Mouse (Mus musculus): Measurements from ENCODE around the gene Trove2. TPM values are rescaled to one million over a fixed set of nuclear protein-coding genes. Genes with fewer than 3 reads are reported as not detected.
"Not testable (repeated sequence)": the region's sequence is repeated elsewhere in the genome, so short reads cannot be mapped to it uniquely, and the experiment has no call there.

The Trove2 gene
- total RNA-seq, 2 experiments from 2014 or later, result 9.6 to 9.7 TPM

DNA sequence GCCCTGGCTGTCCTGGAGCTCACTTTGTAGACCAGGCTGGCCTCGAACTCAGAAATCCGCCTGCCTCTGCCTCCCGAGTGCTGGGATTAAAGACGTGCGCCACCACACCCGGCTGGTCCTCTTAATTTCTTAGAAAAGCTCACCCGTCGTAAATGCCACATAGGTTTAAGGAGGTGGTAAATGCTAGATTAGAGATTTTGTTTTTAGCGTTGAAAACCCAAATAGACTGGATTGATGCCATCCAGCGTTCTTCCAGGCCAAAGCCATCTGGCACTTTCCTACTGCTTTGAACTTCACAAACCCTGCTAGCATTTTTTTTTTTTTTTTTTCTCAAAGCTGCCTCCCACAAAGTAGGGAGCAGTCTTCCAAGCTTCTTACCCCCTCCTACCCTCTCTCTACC lies 36.3 kb downstream of the Trove2 start:
- DNase-seq, result no peak
- intact Hi-C loops (cut with DNase I), result loop anchor here (5.0 kb wide), 1 partner anchor 37 kb away; the partner anchor contains the start of genes Trove2 and Uchl5

- DNase-seq, result peak; percentile 89 to 92
- intact Hi-C loops (cut with DNase I), result loop anchor here (1.0 to 5.0 kb wide), 2 partner anchors 36 to 38 kb away; partner anchors contain the start of genes Trove2 and Uchl5
These were observed 37.2 kb downstream of the Trove2 start for GRCm38 (mm10) chr1:143739361-143740350.

- no peak for DNase-seq
- intact Hi-C loops (cut with DNase I), result loop anchor here (1.0 kb wide), 1 partner anchor 36 kb away; no protein-coding TSS in a partner anchor
These were observed 38.1 kb downstream of the Trove2 start for GRCm38 (mm10) chr1:143738811-143739210.

GRCm38 (mm10) chr1:143733914-143734410 lies 42.9 kb downstream of the Trove2 start:
- intact Hi-C loops (cut with DNase I), result no loop called here
- DNase-seq, result no peak

- intact Hi-C loops (cut with DNase I), result loop anchor here (1.0 kb wide), 1 partner anchor 11 kb away; no protein-coding TSS in a partner anchor
- DNase-seq, result no peak
These were observed 45.2 kb downstream of the Trove2 start for GRCm38 (mm10) chr1:143731691-143732090.

DNA sequence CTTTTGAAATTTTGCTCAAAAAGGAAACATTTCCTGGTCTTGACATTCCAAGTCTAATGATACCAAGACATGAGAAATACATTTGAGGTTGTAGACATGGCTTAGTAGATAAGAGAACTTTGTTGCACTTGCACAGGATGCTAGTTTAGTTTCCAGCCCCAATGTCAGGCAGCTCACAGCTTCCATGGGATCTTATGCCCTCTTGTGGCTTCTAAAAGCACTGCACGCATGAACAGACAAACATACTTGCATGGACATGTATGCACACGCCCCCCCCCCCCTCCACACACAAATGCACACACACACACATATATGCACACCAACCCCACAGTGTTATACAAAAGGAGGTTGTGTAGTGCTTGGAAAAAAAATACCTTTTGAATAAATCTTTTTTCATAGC lies 46.0 kb downstream of the Trove2 start:
- intact Hi-C loops (cut with DNase I), result loop anchor here (1.0 kb wide), 1 partner anchor 11 kb away; no protein-coding TSS in a partner anchor
- no peak for DNase-seq

- intact Hi-C loops (cut with DNase I), result no loop called here
- DNase-seq, result no peak
These were observed 49.0 kb downstream of the Trove2 start for GRCm38 (mm10) chr1:143727701-143728445.

DNA sequence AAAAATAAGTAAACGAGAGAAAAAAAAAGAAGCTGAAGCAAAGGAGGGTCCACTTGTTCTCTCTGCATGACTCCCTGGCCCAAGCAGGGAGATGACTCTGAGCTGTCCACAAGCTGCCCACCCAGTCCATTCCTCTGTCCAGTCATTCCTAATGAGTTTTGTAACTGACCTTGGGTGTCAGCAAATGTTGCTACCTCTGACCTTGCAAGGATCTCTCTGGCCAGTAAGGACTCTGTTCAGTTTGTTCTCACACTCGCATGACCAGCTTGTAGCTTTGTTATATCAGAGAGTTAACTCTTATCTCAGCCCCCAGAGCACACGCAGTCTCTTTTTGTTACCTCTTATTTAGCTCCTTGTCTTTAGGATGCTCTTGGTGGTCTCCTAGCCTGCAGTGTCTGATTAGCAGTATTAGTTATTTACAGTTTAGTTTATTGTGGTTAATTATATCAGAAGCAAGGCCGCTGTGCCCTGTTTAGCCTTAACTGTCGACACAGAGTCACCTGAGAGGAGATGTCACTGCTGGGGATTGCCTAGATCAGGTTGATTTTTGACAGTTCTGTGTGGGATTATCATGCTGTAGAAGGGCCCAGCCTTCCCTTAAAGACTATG lies 52.3 kb downstream of the Trove2 start:
- intact Hi-C loops (cut with DNase I), result no loop called here
- DNase-seq, result no peak

DNA sequence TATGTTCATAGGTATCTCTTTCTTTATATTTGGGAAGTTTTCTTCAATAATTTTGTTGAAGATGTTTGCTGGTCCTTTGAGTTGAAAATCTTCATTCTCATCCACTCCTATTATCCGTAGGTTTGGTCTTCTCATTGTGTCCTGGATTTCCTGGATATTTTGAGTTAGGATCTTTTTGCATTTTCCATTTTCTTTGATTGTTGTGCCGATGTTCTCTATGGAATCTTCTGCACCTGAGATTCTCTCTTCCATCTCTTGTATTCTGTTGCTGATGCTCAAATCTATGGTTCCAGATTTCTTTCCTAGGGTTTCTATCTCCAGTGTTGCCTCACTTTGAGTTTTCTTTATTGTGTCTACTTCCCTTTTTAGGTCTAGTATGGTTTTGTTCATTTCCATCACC lies 60.8 kb downstream of the Trove2 start, which contains the start of gene Glrx2:
Gene Glrx2 (plus strand): TSS at position 301 of the 400 bp plus-strand sequence.
- DNase-seq; intact Hi-C loops (cut with DNase I): not testable (repeated sequence)

DNA sequence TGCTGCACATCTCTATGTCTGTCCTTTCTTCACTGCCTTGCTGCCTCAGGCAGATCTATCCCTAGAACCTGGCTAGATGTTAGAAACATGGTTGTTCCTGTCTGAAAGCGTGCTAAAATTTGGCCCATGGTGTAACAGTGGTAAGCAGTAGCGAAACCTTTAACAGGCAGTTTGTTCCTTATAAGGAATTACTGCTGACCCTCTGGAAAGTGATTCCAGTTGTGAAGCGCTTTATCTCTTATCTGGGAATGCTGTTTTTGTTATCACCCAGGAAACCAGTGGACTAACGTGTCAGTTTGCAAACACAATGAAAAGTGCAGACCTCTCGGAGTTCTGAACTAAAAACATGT lies 66.3 kb downstream of the Trove2 start:
- DNase-seq, result no peak
- intact Hi-C loops (cut with DNase I), result no loop called here

- intact Hi-C loops (cut with DNase I), result loop anchor here (10.0 kb wide), 1 partner anchor 445 kb away; no protein-coding TSS in a partner anchor
- DNase-seq, result no peak
These were observed 66.8 kb downstream of the Trove2 start for GRCm38 (mm10) chr1:143709966-143710626.

DNA sequence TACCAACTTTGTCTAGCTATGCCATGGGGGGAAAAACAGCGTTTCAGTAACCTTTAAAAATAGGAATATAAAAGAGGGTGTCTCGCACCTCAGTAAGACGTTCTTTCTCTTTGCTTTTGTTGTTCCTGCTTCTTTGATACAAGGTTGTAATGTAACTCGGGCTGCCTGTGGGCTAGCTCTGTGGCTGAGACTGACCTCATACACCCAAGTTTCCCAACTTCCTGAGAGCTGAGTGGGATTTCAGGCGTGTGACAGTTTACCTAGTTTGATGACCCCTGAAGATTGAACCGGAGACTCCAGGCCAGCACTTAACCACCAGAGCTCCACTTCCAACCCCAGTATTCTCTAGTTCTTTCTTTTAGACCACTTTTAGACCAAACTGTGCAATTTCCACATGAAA lies 68.5 kb downstream of the Trove2 start:
- no peak for DNase-seq
- intact Hi-C loops (cut with DNase I), result loop anchor here (10.0 kb wide), 1 partner anchor 446 kb away; no protein-coding TSS in a partner anchor

DNA sequence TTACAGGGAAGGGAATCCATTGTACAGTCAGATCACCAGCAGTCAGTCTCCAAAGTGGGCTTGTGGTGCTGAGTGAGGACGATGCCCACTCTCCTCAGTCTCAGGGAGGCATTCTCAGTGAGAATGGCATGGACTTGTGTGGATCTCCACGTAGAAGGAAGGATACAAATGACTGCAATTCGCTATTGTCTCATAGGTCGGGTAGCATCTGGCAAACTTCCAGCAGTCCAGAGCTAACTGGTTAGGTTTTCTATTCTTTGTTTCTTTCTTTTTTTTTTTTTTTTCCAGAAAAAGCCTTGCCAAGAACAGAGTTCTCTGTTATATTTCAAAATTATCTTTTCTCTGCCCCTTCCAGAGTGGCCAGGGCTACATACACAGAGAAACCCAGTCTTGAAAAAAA lies 69.9 kb downstream of the Trove2 start:
- no peak for DNase-seq
- intact Hi-C loops (cut with DNase I), result loop anchor here (10.0 kb wide), 1 partner anchor 448 kb away; no protein-coding TSS in a partner anchor

DNA sequence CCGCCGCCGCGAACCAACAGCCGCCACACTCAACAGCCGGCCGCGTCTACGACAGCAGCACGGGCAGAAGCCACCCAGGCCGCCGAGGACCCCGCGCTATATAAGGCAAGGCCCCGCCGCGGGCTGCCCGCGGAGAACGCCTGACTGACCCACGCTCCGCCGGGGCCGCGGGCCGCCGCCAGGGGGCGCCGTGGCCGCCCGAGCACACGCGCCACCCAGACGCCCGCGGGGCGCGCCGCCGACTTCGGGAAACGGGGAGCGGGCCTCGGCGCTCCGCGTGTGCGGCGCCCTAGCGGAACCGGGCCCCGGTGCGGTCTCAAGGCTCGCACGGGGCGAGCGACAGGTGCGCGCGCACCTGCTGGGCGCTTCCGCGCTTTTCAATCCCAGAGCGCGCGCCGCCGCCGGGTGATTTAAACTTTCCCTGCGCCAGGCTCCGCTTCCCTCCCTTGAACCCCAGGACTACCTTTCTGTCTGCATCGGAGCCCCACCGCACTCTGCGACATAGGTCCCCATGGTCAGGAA lies 74.1 kb downstream of the Trove2 start, which contains the start of gene Cdc73:
Gene Cdc73 (minus strand): TSS at position 153 of the 522 bp plus-strand sequence.
- DNase-seq, result peak; percentile 93 to 97
- intact Hi-C loops (cut with DNase I), result loop anchor here (1.0 to 10.0 kb wide), 2 partner anchors 36 to 452 kb away; no protein-coding TSS in a partner anchor

DNA sequence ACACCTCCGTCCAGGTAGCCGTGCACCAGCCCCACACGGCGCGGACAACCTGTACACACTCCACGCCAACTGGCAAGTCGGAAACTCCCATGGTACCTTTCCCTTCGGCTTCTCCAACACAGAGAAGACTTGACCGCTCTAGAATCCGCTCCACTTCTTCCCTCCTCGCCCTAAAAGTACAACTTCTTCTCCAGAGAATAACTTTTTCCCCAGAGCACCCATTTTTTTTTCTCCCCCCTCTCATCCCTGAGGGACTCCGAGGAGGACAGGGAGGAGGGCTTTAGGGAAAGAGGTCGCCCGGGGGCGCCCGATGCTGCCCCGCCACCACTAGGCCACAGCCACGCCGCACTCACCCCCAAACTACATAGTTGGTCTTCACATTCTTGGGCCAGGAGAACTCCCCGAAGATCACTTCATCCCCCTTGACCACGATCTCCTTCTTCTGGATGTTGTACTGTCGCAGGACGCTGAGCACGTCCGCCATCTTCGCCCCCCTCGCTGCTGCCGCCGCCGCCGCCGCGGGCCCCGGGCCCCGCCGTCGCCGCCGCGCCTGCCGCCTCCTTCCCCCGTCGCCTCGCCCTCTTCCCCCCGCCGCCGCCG lies 74.6 kb downstream of the Trove2 start:
- intact Hi-C loops (cut with DNase I), result loop anchor here (10.0 kb wide), 1 partner anchor 453 kb away; no protein-coding TSS in a partner anchor
- DNase-seq, result peak in 1 of 2 experiments; percentile 60

DNA sequence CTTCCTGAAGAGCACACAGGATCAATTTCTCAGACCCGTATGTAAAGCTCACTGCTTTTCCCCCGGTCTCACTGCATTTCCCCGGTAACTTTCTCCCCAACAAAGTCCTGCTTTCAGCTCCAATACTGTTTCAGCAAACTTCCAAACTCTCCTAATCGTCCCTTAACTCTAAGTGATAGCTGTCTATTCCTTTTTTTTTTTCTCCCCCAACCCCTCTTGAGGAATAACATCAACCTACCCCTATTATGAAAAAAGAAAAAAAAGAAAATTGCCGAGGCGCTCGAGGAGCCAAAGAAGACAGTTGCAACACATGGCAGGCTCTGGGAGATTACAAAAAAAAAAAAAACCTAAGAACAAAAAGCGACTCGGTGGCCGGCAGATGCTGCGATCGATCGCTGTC lies 75.1 kb downstream of the Trove2 start:
- intact Hi-C loops (cut with DNase I), result loop anchor here (10.0 kb wide), 1 partner anchor 453 kb away; no protein-coding TSS in a partner anchor

More for the DNA sequence above, 75.1 kb downstream of the Trove2 start:
- DNase-seq, result no peak
